Mouse (Mus musculus): ENCODE data around the gene Tut1. TPM values are rescaled to one million over a fixed set of nuclear protein-coding genes. Genes with fewer than 3 reads are reported as not detected.

Gene Tut1
- polyA plus RNA-seq (2017; shearing (Covaris generic)), result 10 to 100 TPM; 28.1 to 34.9 TPM

GRCm38 (mm10) chr19:8953135-8954039, at the start of gene Tut1:
TSS of gene Tut1 (plus strand) at chr19:8953847.

GRCm38 (mm10) chr19:8920073-8920736, 33.4 kb upstream of the Tut1 start, which contains the start of gene B3gat3:
TSS of gene B3gat3 (plus strand) at chr19:8920374.

GRCm38 (mm10) chr19:8929224-8930088, 24.2 kb upstream of the Tut1 start, which contains the start of the genes Rom1 and Eml3:
TSS of gene Rom1 (minus strand) at chr19:8929356.
TSS of gene Eml3 (plus strand) at chr19:8929552.

GRCm38 (mm10) chr19:8941515-8942217, 12.0 kb upstream of the Tut1 start, which contains the start of gene Mta2:
TSS of gene Mta2 (plus strand) at chr19:8941875.

GRCm38 (mm10) chr19:8966590-8967372, 13.1 kb downstream of the Tut1 start, which contains the start of gene Eef1g:
TSS of gene Eef1g (plus strand) at chr19:8967041.

GRCm38 (mm10) chr19:8989066-8989566, 35.5 kb downstream of the Tut1 start, which contains the start of gene Ahnak:
TSS of gene Ahnak (plus strand) at chr19:8989284.

Other genes starting within 250 kb of the Tut1 start
- 100 to 1,000 TPM; 123 to 154 TPM for gene Slc3a2, start 230.5 kb upstream of the Tut1 start, polyA plus RNA-seq (2017; shearing (Covaris generic))
- gene Wdr74, start 218.0 kb upstream of the Tut1 start, polyA plus RNA-seq (2017; shearing (Covaris generic)), result 10 to 100 TPM; 56.2 to 78.4 TPM
- gene 1700092M07Rik, start 213.1 kb upstream of the Tut1 start, polyA plus RNA-seq (2017; shearing (Covaris generic)), result under 1 TPM; 0.53 to 0.74 TPM
- 100 to 1,000 TPM; 143 to 165 TPM for gene Stx5a, start 212.4 kb upstream of the Tut1 start, polyA plus RNA-seq (2017; shearing (Covaris generic))
- gene Nxf1, start 196.8 kb upstream of the Tut1 start, polyA plus RNA-seq (2017; shearing (Covaris generic)), result 100 to 1,000 TPM; 161 to 220 TPM
- gene Tmem223, start 182.9 kb upstream of the Tut1 start, polyA plus RNA-seq (2017; shearing (Covaris generic)), result 10 to 100 TPM; 90.9 to 99.6 TPM
- gene Tmem179b, start 179.4 kb upstream of the Tut1 start, polyA plus RNA-seq (2017; shearing (Covaris generic)), result 100 to 1,000 TPM; 176 to 213 TPM
- gene Taf6l, start 167.4 kb upstream of the Tut1 start, polyA plus RNA-seq (2017; shearing (Covaris generic)), result 10 to 100 TPM; 12.9 to 19.2 TPM
- gene Polr2g, start 155.3 kb upstream of the Tut1 start, polyA plus RNA-seq (2017; shearing (Covaris generic)), result 100 to 1,000 TPM; 144 to 188 TPM
- gene Zbtb3, start 151.3 kb upstream of the Tut1 start, polyA plus RNA-seq (2017; shearing (Covaris generic)), result 1 to 10 TPM; 2.1 to 2.7 TPM
- 10 to 100 TPM; 45.5 TPM for gene Ttc9c, start 134.5 kb upstream of the Tut1 start, polyA plus RNA-seq (2017; shearing (Covaris generic))
- 10 to 100 TPM; 13.8 to 14.4 TPM for gene Hnrnpul2, start 133.8 kb upstream of the Tut1 start, polyA plus RNA-seq (2017; shearing (Covaris generic))
- under 1 TPM in 1 of 2 experiments, not detected in 1; 0.89 TPM for gene AC129217.1, start 124.1 kb upstream of the Tut1 start, polyA plus RNA-seq (2017; shearing (Covaris generic))
- gene Bscl2, start 116.4 kb upstream of the Tut1 start, polyA plus RNA-seq (2017; shearing (Covaris generic)), result 100 to 1,000 TPM; 115 to 134 TPM
- 1 to 10 TPM in 1 of 2 experiments, under 1 TPM in 1; 0.39 to 1.0 TPM for gene Gng3, start 114.7 kb upstream of the Tut1 start, polyA plus RNA-seq (2017; shearing (Covaris generic))
- under 1 TPM in 1 of 2 experiments, not detected in 1; 0.10 TPM for gene Lrrn4cl, start 103.1 kb upstream of the Tut1 start, polyA plus RNA-seq (2017; shearing (Covaris generic))
- gene Ubxn1, start 82.4 kb upstream of the Tut1 start, polyA plus RNA-seq (2017; shearing (Covaris generic)), result 100 to 1,000 TPM; 155 to 175 TPM
- 100 to 1,000 TPM in 1 of 2 experiments, 10 to 100 TPM in 1; 79.3 to 105 TPM for gene Uqcc3, start 72.9 kb upstream of the Tut1 start, polyA plus RNA-seq (2017; shearing (Covaris generic))
- 10 to 100 TPM; 81.7 to 89.2 TPM for gene Lbhd1, start 70.1 kb upstream of the Tut1 start, polyA plus RNA-seq (2017; shearing (Covaris generic))
- not detected for gene Gm49403, start 69.9 kb upstream of the Tut1 start, polyA plus RNA-seq (2017; shearing (Covaris generic))
- gene 1810009A15Rik, start 65.0 kb upstream of the Tut1 start, polyA plus RNA-seq (2017; shearing (Covaris generic)), result 10 to 100 TPM; 53.7 to 60.3 TPM
- not detected for gene Gm49416, start 64.9 kb upstream of the Tut1 start, polyA plus RNA-seq (2017; shearing (Covaris generic))
- gene Ints5, start 60.8 kb upstream of the Tut1 start, polyA plus RNA-seq (2017; shearing (Covaris generic)), result 10 to 100 TPM; 33.7 to 35.1 TPM
- gene Ganab, start 55.8 kb upstream of the Tut1 start, polyA plus RNA-seq (2017; shearing (Covaris generic)), result 100 to 1,000 TPM in 1 of 2 experiments, 10 to 100 TPM in 1; 76.4 to 105 TPM
- gene B3gat3, start 33.5 kb upstream of the Tut1 start, polyA plus RNA-seq (2017; shearing (Covaris generic)), result 10 to 100 TPM; 32.7 to 61.4 TPM
- gene Rom1, start 24.5 kb upstream of the Tut1 start, polyA plus RNA-seq (2017; shearing (Covaris generic)), result 10 to 100 TPM in 1 of 2 experiments, 1 to 10 TPM in 1; 6.7 to 22.9 TPM
- gene Eml3, start 24.3 kb upstream of the Tut1 start, polyA plus RNA-seq (2017; shearing (Covaris generic)), result 10 to 100 TPM; 65.5 to 86.4 TPM
- gene Mta2, start 12.0 kb upstream of the Tut1 start, polyA plus RNA-seq (2017; shearing (Covaris generic)), result 100 to 1,000 TPM; 207 to 252 TPM
- 100 to 1,000 TPM; 243 to 311 TPM for gene Eef1g, start 13.2 kb downstream of the Tut1 start, polyA plus RNA-seq (2017; shearing (Covaris generic))
- gene Ahnak, start 35.4 kb downstream of the Tut1 start, polyA plus RNA-seq (2017; shearing (Covaris generic)), result 10 to 100 TPM; 51.5 to 98.4 TPM
- not detected for gene Scgb1a1, start 134.1 kb downstream of the Tut1 start, polyA plus RNA-seq (2017; shearing (Covaris generic))
- gene Asrgl1, start 181.8 kb downstream of the Tut1 start, polyA plus RNA-seq (2017; shearing (Covaris generic)), result 10 to 100 TPM; 24.2 to 24.7 TPM